Mouse (Mus musculus) forebrain, embryonic 16.5 days (tissue): ENCODE measurements at regions not wholly inside any gene's neighbourhood (a gene's known extent, or its start where the extent isn't known, plus 50 kb on each side); places are given as distances from the start of the nearest gene placed in this dataset.

Source experiments
- ATAC-seq: fragments of 200-750 bp; cut with Nextera tagmentation; 2 replicates; pipeline ENCODE4 v1.8.0; 2017; ENCODE audit warnings: mild to moderate bottlenecking, moderate library complexity
- H3K27ac ChIP-seq: fragments of 300-500 bp; sonication (generic); 2 replicates; pipeline ENCODE4 v1.5.1; 2014; ENCODE audit warnings: low read length, control low read depth
- H3K27me3 ChIP-seq: fragments of 300-500 bp; sonication (generic); replicated peaks from 2 replicates; pipeline ENCODE4 v1.6.1; 2014; ENCODE audit warnings: low read length; ENCODE audit not compliant: control insufficient read depth, insufficient read depth
- H3K36me3 ChIP-seq: fragments of 300-500 bp; sonication (generic); 2 replicates; pipeline ENCODE4 v1.6.1; 2014; ENCODE audit not compliant: control insufficient read depth, insufficient read depth
- H3K4me1 ChIP-seq: fragments of 300-500 bp; sonication (generic); replicated peaks from 2 replicates; pipeline ENCODE4 v1.6.1; 2014; ENCODE audit warnings: low read length; ENCODE audit not compliant: control insufficient read depth, insufficient read depth
- H3K4me2 ChIP-seq: fragments of 300-500 bp; sonication (generic); 2 replicates; pipeline ENCODE4 v1.6.1; 2014; ENCODE audit warnings: mild to moderate bottlenecking, low read length, control low read depth
- H3K4me3 ChIP-seq: fragments of 300-500 bp; sonication (generic); replicated peaks from 2 replicates; pipeline ENCODE4 v1.5.1; 2014; ENCODE audit warnings: mild to moderate bottlenecking, low read length, control low read depth
- H3K9ac ChIP-seq: fragments of 300-500 bp; sonication (generic); replicated peaks from 2 replicates; pipeline ENCODE4 v1.6.1; 2014; ENCODE audit warnings: low read depth, low read length, control low read depth
- H3K9me3 ChIP-seq: fragments of 300-500 bp; sonication (generic); 2 replicates; pipeline ENCODE4 v1.6.1; 2016; ENCODE audit warnings: low read length; ENCODE audit not compliant: control insufficient read depth
- WGBS: fragments of 180-500 bp; shearing (Covaris S2); extraction: QIAGEN DNeasy Blood & Tissue Kit; methylation state at CpG from one replicate; pipeline ENCODE4 v1.1.7; 2014; 5-methylcytosine and 5-hydroxymethylcytosine counted together

DNA sequence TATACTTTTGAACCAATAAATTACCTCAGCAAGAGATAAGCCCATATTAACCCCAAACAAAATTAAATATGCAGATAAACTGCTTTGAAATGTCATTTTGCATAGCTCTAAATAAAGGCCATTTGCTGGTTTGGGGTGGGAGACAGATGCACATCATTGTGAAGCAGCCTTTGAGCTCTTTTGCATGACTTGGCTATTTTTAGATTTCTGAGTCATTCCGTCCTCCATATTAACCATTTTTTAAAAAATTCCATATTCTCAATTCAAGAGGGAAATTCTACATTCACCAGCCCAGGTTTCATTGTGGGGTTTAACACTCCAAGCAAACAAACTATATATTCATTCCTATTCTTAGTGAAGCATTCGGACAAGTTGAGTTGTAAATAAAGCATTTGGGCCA is 177.6 kb upstream of the Pde3a start:
- WGBS = 58% methylated on average over 2 of the region's 2 CpGs

DNA sequence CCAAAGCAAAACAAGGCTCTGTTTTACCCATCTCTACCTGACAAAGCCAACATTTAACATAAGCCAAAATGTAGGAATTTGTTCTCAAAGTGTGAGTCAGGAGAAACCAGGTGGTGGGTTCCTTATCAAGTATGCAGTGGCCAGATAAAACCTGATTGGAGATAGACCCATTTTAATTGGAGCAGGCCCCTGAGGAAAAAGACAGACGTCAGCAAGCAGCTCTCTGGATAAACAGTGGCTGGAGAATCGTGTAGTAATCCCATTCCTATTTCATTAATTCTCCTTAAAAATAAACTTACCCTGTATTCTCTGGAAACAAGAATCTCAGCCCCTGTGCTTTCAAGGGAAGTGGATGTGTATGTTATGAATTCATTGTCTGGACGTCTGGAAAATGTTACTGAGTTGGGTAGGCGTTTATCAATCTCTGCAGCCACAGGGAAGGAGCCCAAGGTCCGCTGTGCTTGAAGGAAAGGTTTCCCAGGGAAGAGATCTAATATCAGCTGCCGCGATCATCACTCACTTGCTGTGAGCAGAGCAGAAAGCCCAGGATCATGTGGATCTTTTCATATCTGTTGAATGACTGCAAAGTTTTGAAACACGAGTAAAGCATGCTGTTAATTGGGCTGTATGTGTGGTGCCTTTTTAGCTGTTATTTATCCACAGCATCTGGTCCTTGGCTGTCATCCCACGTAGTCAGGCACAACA is 157.8 kb upstream of the Pde3a start:
- no peaks in the 10 kb centered on the region for H3K4me1 ChIP-seq
- no peak overlapping the region for H3K27ac ChIP-seq
- H3K9me3 ChIP-seq = no peaks in the 10 kb centered on the region
- no peak overlapping the region for H3K9ac ChIP-seq
- ATAC-seq = peak; percentile 72
- H3K4me2 ChIP-seq = no peak overlapping the region
- H3K27me3 ChIP-seq = no peaks in the 10 kb centered on the region; the same call in 1 of the 2 replicates
- no peaks in the 10 kb centered on the region for H3K36me3 ChIP-seq
- H3K4me3 ChIP-seq = no peak overlapping the region
- 57% methylated on average over 9 of the region's 9 CpGs for WGBS

More for the DNA sequence above, 177.6 kb upstream of the Pde3a start:
- Histone ChIP-seq H3K4me2 (no peak overlapping the region), H3K4me1 (0 out of 2 replicates have a peak, but pooled peaks cover 4% of the 10 kb centered on the region), H3K9me3 (no peaks in the 10 kb centered on the region), H3K27me3 (no peaks in the 10 kb centered on the region), H3K36me3 (no peaks in the 10 kb centered on the region), H3K27ac (no peak overlapping the region), H3K4me3 (no peak overlapping the region), H3K9ac (no peak overlapping the region)
- no peak for ATAC-seq

DNA sequence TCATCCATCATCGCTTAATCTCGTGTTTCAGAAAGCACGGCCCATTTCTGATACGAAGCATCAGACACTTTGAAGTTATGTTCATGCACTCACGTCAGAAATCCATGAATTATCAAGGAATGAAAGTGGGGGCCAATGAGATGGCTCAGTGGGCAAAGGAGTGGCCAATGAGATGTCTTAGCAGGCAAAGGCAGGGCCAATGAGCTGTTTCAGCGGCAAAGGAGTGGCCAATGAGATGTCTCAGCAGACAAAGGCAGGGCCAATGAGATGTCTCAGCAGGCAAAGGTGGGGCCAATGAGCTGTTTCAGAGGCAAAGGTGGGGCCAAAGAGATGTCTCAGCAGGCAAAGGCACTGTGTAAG is 157.3 kb upstream of the Pde3a start:
- H3K4me1 ChIP-seq = no peaks in the 10 kb centered on the region
- no peaks in the 10 kb centered on the region for H3K9me3 ChIP-seq
- no peak overlapping the region for H3K4me3 ChIP-seq
- no peaks in the 10 kb centered on the region for H3K36me3 ChIP-seq
- H3K9ac ChIP-seq = no peak overlapping the region
- WGBS = 70% methylated on average over 6 of the region's 6 CpGs
- H3K4me2 ChIP-seq = no peak overlapping the region
- no peak overlapping the region for H3K27ac ChIP-seq
- no peaks in the 10 kb centered on the region; the same call in 1 of the 2 replicates for H3K27me3 ChIP-seq
- ATAC-seq = peak; percentile 28; the same call in 1 of the 2 replicates

DNA sequence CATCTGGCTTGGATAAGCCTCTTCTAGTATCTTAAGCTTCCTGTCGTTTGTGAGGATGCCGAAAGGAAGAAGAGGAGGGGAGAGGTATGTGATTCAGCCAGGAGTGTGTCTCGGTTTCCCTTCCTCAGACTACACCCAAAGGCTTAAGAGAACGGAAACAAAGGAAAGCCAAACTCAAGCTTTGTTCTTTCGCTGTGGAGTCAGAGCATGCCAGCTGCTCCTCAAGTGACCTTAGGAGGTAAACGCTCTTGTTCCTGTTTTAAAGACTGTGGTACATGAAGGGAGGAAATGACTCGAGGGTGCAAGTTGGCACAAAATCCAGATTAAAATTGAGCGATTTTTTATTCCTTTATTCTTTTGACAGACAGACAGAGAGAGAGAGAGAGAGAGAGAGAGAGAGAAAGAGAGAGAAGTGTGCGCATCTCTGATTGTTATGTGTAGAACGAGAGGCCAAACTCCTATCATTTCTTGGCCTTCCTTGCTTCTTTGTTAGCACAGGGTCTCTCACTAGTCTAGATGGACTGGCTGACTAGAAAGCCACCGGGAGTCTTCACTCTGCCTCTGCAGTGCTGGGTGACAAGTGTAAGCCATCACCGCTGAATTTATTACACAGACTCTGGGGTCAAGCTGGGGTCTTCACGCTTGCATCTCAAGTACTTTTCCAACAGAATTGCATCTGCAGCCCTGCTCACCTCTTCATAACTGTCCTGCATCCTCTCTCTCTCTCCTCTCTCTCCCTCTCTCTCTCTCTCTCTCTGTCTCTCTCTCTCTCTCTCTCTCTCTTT is 151.5 kb upstream of the Pde3a start:
- no peak overlapping the region for H3K9ac ChIP-seq

DNA sequence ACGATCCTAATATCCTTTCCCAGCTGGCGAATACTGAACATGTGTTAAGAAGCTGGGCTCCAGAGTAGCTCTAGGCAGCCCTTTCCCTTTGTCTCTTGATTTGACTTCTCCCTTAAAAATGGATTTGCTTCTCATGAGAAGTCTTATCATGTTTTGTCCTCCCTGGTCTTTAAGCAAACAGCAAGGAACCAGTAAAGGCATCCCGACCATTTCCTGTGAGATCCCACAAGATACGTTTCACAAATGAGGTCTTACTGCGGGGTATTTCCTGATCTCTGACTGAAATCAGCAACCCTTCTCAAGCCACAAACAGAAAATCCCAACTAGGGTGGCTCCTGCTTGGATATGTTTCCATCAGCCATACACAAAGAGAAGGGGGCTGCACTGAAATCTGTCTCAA is 130.8 kb upstream of the Pde3a start:
- H3K9ac ChIP-seq = no peak overlapping the region
- no peak overlapping the region for H3K4me3 ChIP-seq
- 84% methylated on average over 5 of the region's 5 CpGs for WGBS
- no peaks in the 10 kb centered on the region for H3K27me3 ChIP-seq
- no peak for ATAC-seq
- H3K36me3 ChIP-seq = no peaks in the 10 kb centered on the region
- H3K4me1 ChIP-seq = no peaks in the 10 kb centered on the region
- no peak overlapping the region for H3K4me2 ChIP-seq
- H3K9me3 ChIP-seq = no peaks in the 10 kb centered on the region
- no peak overlapping the region for H3K27ac ChIP-seq

More for the DNA sequence above, 151.5 kb upstream of the Pde3a start:
- H3K4me3 ChIP-seq = no peak overlapping the region
- ATAC-seq = no peak
- no peaks in the 10 kb centered on the region for H3K4me1 ChIP-seq
- no peaks in the 10 kb centered on the region for H3K27me3 ChIP-seq
- H3K36me3 ChIP-seq = no peaks in the 10 kb centered on the region
- no peak overlapping the region for H3K4me2 ChIP-seq
- H3K27ac ChIP-seq = no peak overlapping the region
- WGBS = 68% methylated on average over 13 of the region's 13 CpGs
- no peaks in the 10 kb centered on the region for H3K9me3 ChIP-seq

DNA sequence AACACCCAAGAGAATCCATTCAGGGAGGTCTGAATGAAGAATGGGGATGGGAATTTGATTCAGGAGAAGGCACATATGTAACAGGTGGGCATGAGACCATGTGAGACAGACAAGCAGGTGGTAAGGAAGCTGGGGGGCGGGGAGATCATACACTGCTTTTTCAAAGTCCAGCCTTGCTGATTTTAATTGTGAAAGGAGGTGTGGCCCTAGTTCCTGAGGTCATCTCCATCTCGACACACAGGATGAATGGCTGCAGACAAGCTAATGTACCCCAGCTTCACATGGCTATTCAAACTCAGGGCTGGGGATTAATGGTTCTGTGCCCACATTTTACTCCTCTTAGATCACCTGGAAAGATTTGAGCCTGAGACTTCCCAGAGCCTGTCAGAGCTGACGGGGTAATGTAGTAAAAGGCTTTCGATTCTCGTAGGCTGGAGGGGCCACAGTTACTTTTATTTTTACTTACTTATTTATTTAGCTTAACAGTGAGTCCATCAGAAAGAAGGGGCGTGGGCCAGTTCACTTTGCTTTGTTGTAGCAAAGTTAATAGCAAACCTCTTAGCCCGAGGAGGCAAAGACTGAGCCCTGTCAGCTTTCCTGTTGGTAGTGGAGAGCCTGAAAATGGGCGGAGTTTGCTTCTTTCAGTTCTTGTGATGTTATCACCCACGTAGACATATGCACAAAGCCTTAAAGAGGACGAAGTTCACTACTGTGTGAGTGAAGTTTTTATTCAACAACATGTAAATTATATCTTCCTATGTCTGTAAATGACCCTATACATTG is 122.3 kb upstream of the Pde3a start:
- Histone ChIP-seq H3K4me2 (no peak overlapping the region), H3K27ac (no peak overlapping the region), H3K4me3 (no peak overlapping the region), H3K9ac (no peak overlapping the region), H3K36me3 (no peaks in the 10 kb centered on the region), H3K9me3 (no peaks in the 10 kb centered on the region), H3K4me1 (no peaks in the 10 kb centered on the region), H3K27me3 (no peaks in the 10 kb centered on the region)
- WGBS = 52% methylated on average over 10 of the region's 10 CpGs
- no peak for ATAC-seq

DNA sequence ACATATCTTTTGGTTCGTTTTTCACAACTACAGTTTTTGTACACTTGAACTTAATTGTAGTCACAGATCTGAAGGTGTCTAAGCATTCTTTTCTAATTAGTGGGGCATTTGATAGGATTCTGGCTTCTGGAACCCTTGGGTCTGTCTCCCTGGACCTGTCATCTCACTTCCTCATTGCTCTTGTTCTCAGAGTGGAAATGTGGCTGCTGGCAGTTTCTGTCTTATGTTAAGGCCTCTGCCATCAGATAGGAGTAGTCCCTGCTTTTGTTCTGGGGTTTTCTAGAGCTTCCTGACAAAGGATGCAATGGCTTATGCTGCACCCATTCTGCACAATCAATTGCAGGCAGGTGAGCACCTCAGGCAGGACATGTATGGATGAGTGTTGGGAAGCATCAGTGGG is 119.5 kb upstream of the Pde3a start:
- 73% methylated on average over 1 of the region's 1 CpGs for WGBS
- H3K27ac ChIP-seq = no peak overlapping the region
- no peaks in the 10 kb centered on the region for H3K36me3 ChIP-seq
- no peak overlapping the region for H3K4me2 ChIP-seq
- no peak for ATAC-seq
- H3K4me3 ChIP-seq = no peak overlapping the region
- H3K27me3 ChIP-seq = no peaks in the 10 kb centered on the region
- H3K4me1 ChIP-seq = no peaks in the 10 kb centered on the region
- H3K9ac ChIP-seq = no peak overlapping the region
- H3K9me3 ChIP-seq = no peaks in the 10 kb centered on the region

DNA sequence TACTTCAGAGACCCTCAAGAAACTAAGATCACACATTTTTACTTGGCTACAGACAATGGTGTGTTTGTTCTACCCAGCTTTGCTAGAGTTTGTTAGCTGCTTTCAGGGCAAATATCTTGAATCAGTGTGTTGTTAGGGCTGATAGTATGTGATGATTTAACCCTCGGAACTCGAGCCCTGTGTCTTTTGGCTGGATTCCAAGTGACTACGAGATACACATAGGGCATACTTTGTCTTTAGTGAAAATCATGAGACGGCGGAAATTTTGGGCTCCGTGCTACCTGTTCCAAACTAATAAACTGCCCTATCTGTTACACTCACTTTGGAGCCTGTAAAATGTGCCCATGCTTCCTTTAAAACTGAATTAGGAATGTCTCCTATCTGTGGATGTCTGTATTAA is 114.9 kb upstream of the Pde3a start:
- 55% methylated on average over 6 of the region's 6 CpGs for WGBS
- H3K4me1 ChIP-seq = no peaks in the 10 kb centered on the region
- no peaks in the 10 kb centered on the region for H3K9me3 ChIP-seq
- H3K27me3 ChIP-seq = no peaks in the 10 kb centered on the region
- H3K4me2 ChIP-seq = no peak overlapping the region
- H3K9ac ChIP-seq = no peak overlapping the region
- no peaks in the 10 kb centered on the region for H3K36me3 ChIP-seq
- no peak for ATAC-seq
- no peak overlapping the region for H3K4me3 ChIP-seq
- H3K27ac ChIP-seq = no peak overlapping the region

DNA sequence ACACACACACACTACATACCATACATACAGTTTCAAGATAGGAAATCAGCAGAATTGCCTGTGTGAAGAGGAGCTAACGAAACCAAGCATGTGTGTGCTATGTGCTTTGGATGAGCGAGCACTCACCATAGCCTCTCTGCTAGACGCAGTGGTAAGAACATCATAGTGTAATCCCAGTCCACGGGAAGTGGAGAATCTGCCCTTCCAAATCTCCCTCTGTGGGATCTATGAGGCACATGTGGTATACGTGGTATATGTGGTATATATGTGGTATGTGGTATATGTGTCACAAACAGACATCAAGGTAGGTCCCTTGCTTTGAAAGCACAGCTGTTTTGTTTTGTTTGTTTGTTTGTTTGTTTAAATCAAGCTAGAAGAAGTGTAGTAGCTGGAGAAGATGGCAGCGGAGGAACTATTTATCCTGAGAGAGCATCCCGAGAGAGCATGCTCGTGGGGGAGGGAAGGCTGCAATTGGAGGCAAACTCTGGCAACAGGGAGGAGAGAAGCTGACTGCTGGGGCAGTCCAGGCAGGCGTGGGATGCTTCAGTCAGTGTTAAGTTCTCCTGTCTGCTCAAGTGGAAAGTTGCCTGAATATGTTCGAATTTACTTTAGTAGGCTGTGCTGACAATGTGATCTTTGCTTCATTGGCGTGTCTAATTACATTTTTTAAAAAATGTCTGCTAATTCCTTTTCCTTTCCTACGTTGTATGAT is 112.2 kb upstream of the Pde3a start:
- no peak for ATAC-seq
- WGBS = 77% methylated on average over 12 of the region's 12 CpGs
- no peaks in the 10 kb centered on the region for H3K9me3 ChIP-seq
- no peak overlapping the region for H3K9ac ChIP-seq
- H3K27ac ChIP-seq = no peak overlapping the region
- no peaks in the 10 kb centered on the region for H3K4me1 ChIP-seq
- no peak overlapping the region for H3K4me2 ChIP-seq
- no peak overlapping the region for H3K4me3 ChIP-seq
- H3K27me3 ChIP-seq = no peaks in the 10 kb centered on the region
- no peaks in the 10 kb centered on the region for H3K36me3 ChIP-seq
